Mouse (Mus musculus) liver, adult 2 months (tissue): ENCODE results near the gene Gramd1c. TPM values are rescaled to one million over a fixed set of nuclear protein-coding genes. Genes with fewer than 3 reads are reported as not detected.

Experiments used
- DNase-seq: peaks from one replicate; pipeline ENCODE4 v3.0.0-alpha.2; 2011; ENCODE audit warnings: low read depth, low spot score; ENCODE audit errors: extremely low read depth
- H3K27ac ChIP-seq: fragments of 200-500 bp; replicated peaks from 2 replicates; pipeline ENCODE4 v1.5.1; 2012; ENCODE audit warnings: low read depth, mild to moderate bottlenecking, control low read depth, inconsistent platforms, low read length; ENCODE audit not compliant: insufficient read depth
- H3K27me3 ChIP-seq: fragments of 200-500 bp; 2 replicates; pipeline ENCODE4 v1.6.1; 2012; ENCODE audit warnings: mild to moderate bottlenecking, moderate library complexity, low read length, inconsistent platforms; ENCODE audit not compliant: control insufficient read depth, insufficient read depth
- H3K36me3 ChIP-seq: fragments of 200-500 bp; 2 replicates; pipeline ENCODE4 v1.6.1; 2012; ENCODE audit warnings: low read length, inconsistent platforms; ENCODE audit not compliant: control insufficient read depth, insufficient read depth
- H3K4me1 ChIP-seq: fragments of 200-500 bp; 2 replicates; pipeline ENCODE4 v1.6.1; 2011; ENCODE audit warnings: low read length; ENCODE audit not compliant: control insufficient read depth, insufficient read depth
- H3K4me3 ChIP-seq: fragments of 200-500 bp; 2 replicates; pipeline ENCODE4 v1.5.1; 2011; ENCODE audit warnings: low read depth, mild to moderate bottlenecking, control low read depth, low read length, moderate library complexity; ENCODE audit not compliant: insufficient read depth
- H3K79me2 ChIP-seq: fragments of 200-500 bp; 2 replicates; pipeline ENCODE4 v1.6.1; 2012; ENCODE audit warnings: inconsistent platforms, mild to moderate bottlenecking, low read length, moderate library complexity; ENCODE audit not compliant: control insufficient read depth, insufficient read depth
- H3K9ac ChIP-seq: fragments of 200-500 bp; 2 replicates; pipeline ENCODE4 v1.6.1; 2012; ENCODE audit warnings: low read depth, mild to moderate bottlenecking, control low read depth, inconsistent platforms, low read length
- CTCF ChIP-seq: fragments of 200-500 bp; IDR thresholded peaks from 2 replicates; pipeline ENCODE4 v1.5.1; 2011; ENCODE audit warnings: low read depth, low read length, control low read depth
- POLR2A ChIP-seq: fragments of 200-500 bp; IDR thresholded peaks from 2 replicates; pipeline ENCODE4 v1.6.1; 2011; ENCODE audit warnings: low read length, control low read depth; ENCODE audit not compliant: insufficient read depth; ENCODE audit errors: extremely low read depth
- WGBS: fragments of 180-500 bp; shearing (Covaris S2); methylation state at CpG from one replicate; pipeline ENCODE4 v1.1.7; 2018; 5-methylcytosine and 5-hydroxymethylcytosine counted together
- polyA plus RNA-seq: library from polyadenylated mRNA; depleted of rRNA; stranded (reverse); fragments of >200 nt; gene quantifications from 2 replicates; pipeline ENCODE4 v1.2.3, GENCODE M21; 2012; rRNA removed
- total RNA-seq: library from RNA; depleted of rRNA; stranded (reverse); fragments of >200 nt; gene quantifications from 2 replicates; pipeline ENCODE4 v1.2.3, GENCODE M21; 2014; rRNA removed

Gramd1c gene
- total and polyA plus RNA-seq, 2 experiments = 6.6 to 48.5 TPM

- no peak overlapping the region for H3K4me3 ChIP-seq
- no peaks in the 10 kb centered on the region for H3K79me2 ChIP-seq
- no peak overlapping the region for H3K9ac ChIP-seq
- 95% methylated on average over 6 of the region's 6 CpGs for WGBS
- peaks cover 7% of the 10 kb centered on the region; the same call in 1 of the 2 replicates for H3K36me3 ChIP-seq
- TF ChIP-seq POLR2A (no peak), CTCF (no peak)
- H3K27ac ChIP-seq = no peak overlapping the region
- DNase-seq = no peak
- no peaks in the 10 kb centered on the region for H3K27me3 ChIP-seq
- H3K4me1 ChIP-seq = no peaks in the 10 kb centered on the region
Measured at GRCm38 (mm10) chr16:43933041-43933440, 130.1 kb downstream of the Gramd1c start.

GRCm38 (mm10) chr16:43932319-43932718 is 130.8 kb downstream of the Gramd1c start:
- TF ChIP-seq CTCF (no peak), POLR2A (no peak)

GRCm38 (mm10) chr16:43931502-43931901 is 131.6 kb downstream of the Gramd1c start:
- Histone ChIP-seq H3K9ac (no peak overlapping the region), H3K36me3 (peaks cover 7% of the 10 kb centered on the region; the same call in 1 of the 2 replicates), H3K79me2 (no peaks in the 10 kb centered on the region), H3K27ac (no peak overlapping the region), H3K4me1 (no peaks in the 10 kb centered on the region), H3K27me3 (no peaks in the 10 kb centered on the region), H3K4me3 (no peak overlapping the region)
- no peak for DNase-seq
- WGBS = 88% methylated on average over 3 of the region's 3 CpGs
- TF ChIP-seq POLR2A (no peak), CTCF (no peak)

More at GRCm38 (mm10) chr16:43932319-43932718, 130.8 kb downstream of the Gramd1c start:
- Histone ChIP-seq H3K9ac (no peak overlapping the region), H3K4me3 (no peak overlapping the region), H3K36me3 (peaks cover 7% of the 10 kb centered on the region; the same call in 1 of the 2 replicates), H3K27ac (no peak overlapping the region), H3K79me2 (no peaks in the 10 kb centered on the region), H3K27me3 (no peaks in the 10 kb centered on the region), H3K4me1 (no peaks in the 10 kb centered on the region)
- WGBS = 91% methylated on average over 7 of the region's 7 CpGs
- no peak for DNase-seq

- Histone ChIP-seq H3K36me3 (peaks cover 7% of the 10 kb centered on the region; the same call in 1 of the 2 replicates), H3K79me2 (no peaks in the 10 kb centered on the region), H3K9ac (no peak overlapping the region), H3K27ac (no peak overlapping the region), H3K4me1 (no peaks in the 10 kb centered on the region), H3K27me3 (no peaks in the 10 kb centered on the region), H3K4me3 (no peak overlapping the region)
- DNase-seq = no peak
- TF ChIP-seq POLR2A (no peak), CTCF (no peak)
Measured at GRCm38 (mm10) chr16:43930577-43930976, 132.6 kb downstream of the Gramd1c start.

Other genes with a start within 250 kb of the Gramd1c start
- gene Ccdc191, start 173.5 kb downstream of the Gramd1c start, total RNA-seq = 3.3 and 6.2 TPM in 2 replicates
- gene Ccdc191, start 173.5 kb downstream of the Gramd1c start, polyA plus RNA-seq = 0.25 and 1.1 TPM in 2 replicates
- 7.8 and 8.5 TPM in 2 replicates for gene Qtrt2, start 136.5 kb downstream of the Gramd1c start, total RNA-seq
- 3.5 and 9.0 TPM in 2 replicates for gene Qtrt2, start 136.5 kb downstream of the Gramd1c start, polyA plus RNA-seq
- gene Zdhhc23, start 83.6 kb downstream of the Gramd1c start, total RNA-seq = 0.09 and 0.20 TPM in 2 replicates
- gene Zdhhc23, start 83.6 kb downstream of the Gramd1c start, polyA plus RNA-seq = 0.07 and 0.32 TPM in 2 replicates
- gene Atp6v1a, start 76.4 kb upstream of the Gramd1c start, total RNA-seq = 39.2 and 40.8 TPM in 2 replicates
- gene Atp6v1a, start 76.4 kb upstream of the Gramd1c start, polyA plus RNA-seq = 11.9 and 13.0 TPM in 2 replicates
- gene Naa50, start 76.5 kb upstream of the Gramd1c start, total RNA-seq = 28.4 and 29.7 TPM in 2 replicates
- 11.0 and 14.8 TPM in 2 replicates for gene Naa50, start 76.5 kb upstream of the Gramd1c start, polyA plus RNA-seq
- gene Usf3, start 109.9 kb upstream of the Gramd1c start, total RNA-seq = 9.4 and 10.5 TPM in 2 replicates
- gene Usf3, start 109.9 kb upstream of the Gramd1c start, polyA plus RNA-seq = 6.7 and 6.9 TPM in 2 replicates